Mouse (Mus musculus): ENCODE results near the gene Ifi27l2a. TPM values are rescaled to one million over a fixed set of nuclear protein-coding genes. Genes with fewer than 3 reads are reported as not detected.
A peak's percentile ranks its signal among the peaks of the same experiment; 100 is the strongest.

Ifi27l2a gene
- polyA plus RNA-seq, 1 experiment = 26.7 TPM

GRCm38 (mm10) chr12:103433430-103433829 is 10.1 kb downstream of the Ifi27l2a start:
- TF ChIP-seq FLI1 (IDR thresholded peaks at IDR 0.05; ENCODE audit: low read length) = no peak
- TF ChIP-seq GATA1 (IDR thresholded peaks at IDR 0.05; ENCODE audit: borderline replicate concordance, low read length) = no peak
- H3K36me3 ChIP-seq (replicated peaks; ENCODE audit: low read length) = peaks cover 26% of the 10 kb centered on the region
- peaks cover 20% of the 10 kb centered on the region for H3K4me1 ChIP-seq
- peaks cover 6% of the 10 kb centered on the region for H3K27me3 ChIP-seq (replicated peaks)
- no peaks in the 10 kb centered on the region for H3K9me3 ChIP-seq
- no peak overlapping the region for H3K4me3 ChIP-seq (replicated peaks)

- TF ChIP-seq GATA1 (IDR thresholded peaks at IDR 0.05; ENCODE audit: borderline replicate concordance, low read length) (no peak), FLI1 (IDR thresholded peaks at IDR 0.05; ENCODE audit: low read length) (no peak)
- H3K36me3 ChIP-seq (replicated peaks; ENCODE audit: low read length) = peaks cover 23% of the 10 kb centered on the region
- H3K9me3 ChIP-seq = no peaks in the 10 kb centered on the region
- H3K4me3 ChIP-seq (replicated peaks) = no peak overlapping the region
- H3K4me1 ChIP-seq = peaks cover 44% of the 10 kb centered on the region
- peaks cover 4% of the 10 kb centered on the region for H3K27me3 ChIP-seq (replicated peaks)
Observed at GRCm38 (mm10) chr12:103426710-103427109, 16.8 kb downstream of the Ifi27l2a start.

GRCm38 (mm10) chr12:103425729-103426470 is 17.6 kb downstream of the Ifi27l2a start, which contains the start of gene Ddx24:
Gene Ddx24, minus strand, starts transcription at chr12:103425830.
- Histone ChIP-seq H3K36me3 (replicated peaks; ENCODE audit: low read length) (peaks cover 30% of the 10 kb centered on the region), H3K27me3 (replicated peaks) (peaks cover 4% of the 10 kb centered on the region), H3K9me3 (no peaks in the 10 kb centered on the region), H3K4me3 (replicated peaks) (peak within 1 kb of the TSS; percentile 95), H3K4me1 (peaks cover 51% of the 10 kb centered on the region)
- TF ChIP-seq GATA1 (IDR thresholded peaks at IDR 0.05; ENCODE audit: borderline replicate concordance, low read length) = peak; percentile 85
- peak; percentile 60; the same call in 1 of the 2 replicates for TF ChIP-seq FLI1 (IDR thresholded peaks at IDR 0.05; ENCODE audit: low read length)

GRCm38 (mm10) chr12:103425016-103425728 is 18.3 kb downstream of the Ifi27l2a start:
- TF ChIP-seq GATA1 (IDR thresholded peaks at IDR 0.05; ENCODE audit: borderline replicate concordance, low read length) (no peak), FLI1 (IDR thresholded peaks at IDR 0.05; ENCODE audit: low read length) (no peak)
- Histone ChIP-seq H3K27me3 (replicated peaks) (peaks cover 2% of the 10 kb centered on the region), H3K4me3 (replicated peaks) (peak overlapping the region; percentile 95)

GRCm38 (mm10) chr12:103408144-103408543 is 35.3 kb downstream of the Ifi27l2a start:
- TF ChIP-seq GATA1 (IDR thresholded peaks at IDR 0.05; ENCODE audit: borderline replicate concordance, low read length) = no peak
- TF ChIP-seq FLI1 (IDR thresholded peaks at IDR 0.05; ENCODE audit: low read length) = no peak
- Histone ChIP-seq H3K4me3 (replicated peaks) (no peak overlapping the region), H3K36me3 (replicated peaks; ENCODE audit: low read length) (peaks cover 100% of the 10 kb centered on the region), H3K4me1 (peaks cover 8% of the 10 kb centered on the region; the same call in 1 of the 2 replicates), H3K27me3 (replicated peaks) (no peaks in the 10 kb centered on the region), H3K9me3 (no peaks in the 10 kb centered on the region)

More at GRCm38 (mm10) chr12:103425016-103425728, 18.3 kb downstream of the Ifi27l2a start:
- peaks cover 52% of the 10 kb centered on the region for H3K4me1 ChIP-seq
- peaks cover 34% of the 10 kb centered on the region for H3K36me3 ChIP-seq (replicated peaks; ENCODE audit: low read length)
- no peaks in the 10 kb centered on the region for H3K9me3 ChIP-seq

GRCm38 (mm10) chr12:103407720-103408119 is 35.8 kb downstream of the Ifi27l2a start, which contains the start of gene 9330161L09Rik:
Gene 9330161L09Rik, minus strand, starts transcription at chr12:103407820.
- Histone ChIP-seq H3K4me1 (peaks cover 7% of the 10 kb centered on the region; the same call in 1 of the 2 replicates), H3K4me3 (replicated peaks) (no peak within 1 kb of the TSS), H3K9me3 (no peaks in the 10 kb centered on the region), H3K36me3 (replicated peaks; ENCODE audit: low read length) (peaks cover 100% of the 10 kb centered on the region), H3K27me3 (replicated peaks) (no peaks in the 10 kb centered on the region)
- TF ChIP-seq GATA1 (IDR thresholded peaks at IDR 0.05; ENCODE audit: borderline replicate concordance, low read length) = no peak
- TF ChIP-seq FLI1 (IDR thresholded peaks at IDR 0.05; ENCODE audit: low read length) = no peak

- H3K36me3 ChIP-seq (replicated peaks; ENCODE audit: low read length) = peaks cover 91% of the 10 kb centered on the region
- 0 out of 2 replicates have a peak, but pooled peaks cover 4% of the 10 kb centered on the region for H3K4me1 ChIP-seq
- H3K27me3 ChIP-seq (replicated peaks) = no peaks in the 10 kb centered on the region
- H3K4me3 ChIP-seq (replicated peaks) = no peak overlapping the region
- H3K9me3 ChIP-seq = no peaks in the 10 kb centered on the region
- no peak for TF ChIP-seq GATA1 (IDR thresholded peaks at IDR 0.05; ENCODE audit: borderline replicate concordance, low read length)
- no peak for TF ChIP-seq FLI1 (IDR thresholded peaks at IDR 0.05; ENCODE audit: low read length)
Observed at GRCm38 (mm10) chr12:103404131-103404530, 39.3 kb downstream of the Ifi27l2a start.

- no peak for TF ChIP-seq GATA1 (IDR thresholded peaks at IDR 0.05; ENCODE audit: borderline replicate concordance, low read length)
- no peak for TF ChIP-seq FLI1 (IDR thresholded peaks at IDR 0.05; ENCODE audit: low read length)
- no peak overlapping the region for H3K4me3 ChIP-seq (replicated peaks)
- H3K36me3 ChIP-seq (replicated peaks; ENCODE audit: low read length) = peaks cover 26% of the 10 kb centered on the region
- no peaks in the 10 kb centered on the region for H3K9me3 ChIP-seq
- H3K4me1 ChIP-seq = peaks cover 45% of the 10 kb centered on the region
- no peaks in the 10 kb centered on the region for H3K27me3 ChIP-seq (replicated peaks)
Observed at GRCm38 (mm10) chr12:103396751-103397150, 46.7 kb downstream of the Ifi27l2a start.

GRCm38 (mm10) chr12:103395486-103396275 is 47.8 kb downstream of the Ifi27l2a start:
- no peaks in the 10 kb centered on the region for H3K9me3 ChIP-seq
- no peak for TF ChIP-seq FLI1 (IDR thresholded peaks at IDR 0.05; ENCODE audit: low read length)
- TF ChIP-seq GATA1 (IDR thresholded peaks at IDR 0.05; ENCODE audit: borderline replicate concordance, low read length) = no peak
- peaks cover 51% of the 10 kb centered on the region for H3K4me1 ChIP-seq
- H3K4me3 ChIP-seq (replicated peaks) = no peak overlapping the region
- peaks cover 15% of the 10 kb centered on the region for H3K36me3 ChIP-seq (replicated peaks; ENCODE audit: low read length)
- no peaks in the 10 kb centered on the region for H3K27me3 ChIP-seq (replicated peaks)

All from megakaryocyte, embryonic 14.5 days (primary cell).